Mouse (Mus musculus) lung, adult 2 months (tissue): ENCODE measurements around the gene Rprml. TPM values are rescaled to one million over a fixed set of nuclear protein-coding genes. Genes with fewer than 3 reads are reported as not detected.
A peak's percentile ranks its signal among the peaks of the same experiment; 100 is the strongest.

ENCODE experiments used
- DNase-seq: peaks from one replicate; pipeline ENCODE4 v3.0.0; 2022
- H3K4me1 ChIP-seq: fragments of 200-500 bp; 2 replicates; pipeline ENCODE4 v1.6.1; 2011; ENCODE audit warnings: low read length; ENCODE audit not compliant: control insufficient read depth, insufficient read depth
- H3K4me3 ChIP-seq: fragments of 200-500 bp; replicated peaks from 2 replicates; pipeline ENCODE3; 2011; ENCODE audit warnings: low read depth, mild to moderate bottlenecking, control low read depth, low read length; ENCODE audit errors: extremely low read depth
- CTCF ChIP-seq: fragments of 200-500 bp; IDR thresholded peaks from 2 replicates; pipeline ENCODE4 v1.5.1; 2011; ENCODE audit warnings: mild to moderate bottlenecking, low read length, control low read depth; ENCODE audit not compliant: insufficient read depth
- POLR2A ChIP-seq: fragments of 200-500 bp; IDR thresholded peaks from 2 replicates; pipeline ENCODE4 v1.6.1; 2011; ENCODE audit warnings: low read depth, mild to moderate bottlenecking, control low read depth, low read length, borderline replicate concordance; ENCODE audit errors: extremely low read depth
- whole genome bisulfite sequencing: fragments of 180-500 bp; shearing (Covaris S2); methylation state at CpG from one replicate; pipeline ENCODE4 v1.1.7; 2018; 5-methylcytosine and 5-hydroxymethylcytosine counted together
- polyA plus RNA-seq: library from polyadenylated mRNA; depleted of rRNA; stranded (reverse); fragments of >200 nt; gene quantifications from 2 replicates; pipeline ENCODE4 v1.2.3, GENCODE M21; 2012

The Rprml gene
- polyA plus RNA-seq, 1 experiment, result 10.4 TPM

DNA sequence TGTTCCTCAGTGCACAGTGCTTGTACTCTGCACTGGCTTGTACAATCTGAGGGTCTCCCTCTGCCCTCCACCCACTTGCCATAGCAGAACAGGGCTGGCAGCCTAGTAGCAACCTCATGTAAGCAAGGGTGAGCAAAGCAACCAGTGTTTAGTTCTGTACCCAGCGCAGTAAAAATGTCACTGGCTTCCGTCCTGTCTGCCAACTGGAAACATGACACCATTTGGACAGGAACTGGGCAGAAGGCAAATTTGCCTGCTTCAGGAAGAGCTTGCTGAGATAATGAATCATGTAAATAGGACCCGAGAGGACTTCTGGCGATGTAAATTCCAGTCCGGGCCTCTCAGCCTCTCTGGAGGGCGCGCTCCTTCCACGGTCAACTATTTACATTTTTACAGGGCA, 3.6 kb upstream of the Rprml start:
- no peak for DNase-seq

GRCm38 (mm10) chr11:103646301-103646700, 3.1 kb upstream of the Rprml start:
- no peak for DNase-seq
- 80% methylated on average over 6 of the region's 6 CpGs for WGBS
- no peak overlapping the region for H3K4me3 ChIP-seq
- no peak for TF ChIP-seq POLR2A
- no peak for TF ChIP-seq CTCF
- H3K4me1 ChIP-seq, result peaks cover 3% of the 10 kb centered on the region; the same call in 1 of the 2 replicates

More for the DNA sequence above, 3.6 kb upstream of the Rprml start:
- TF ChIP-seq POLR2A, result no peak
- no peak for TF ChIP-seq CTCF
- 34% methylated on average over 8 of the region's 8 CpGs for WGBS
- H3K4me1 ChIP-seq, result peaks cover 3% of the 10 kb centered on the region; the same call in 1 of the 2 replicates
- no peak overlapping the region for H3K4me3 ChIP-seq

- no peak for DNase-seq
- WGBS, result 14% methylated on average over 11 of the region's 11 CpGs
- TF ChIP-seq POLR2A, result no peak
- no peak for TF ChIP-seq CTCF
- H3K4me3 ChIP-seq, result no peak overlapping the region
- H3K4me1 ChIP-seq, result peaks cover 3% of the 10 kb centered on the region; the same call in 1 of the 2 replicates
Observed at GRCm38 (mm10) chr11:103647921-103648620, 1.3 kb upstream of the Rprml start.

DNA sequence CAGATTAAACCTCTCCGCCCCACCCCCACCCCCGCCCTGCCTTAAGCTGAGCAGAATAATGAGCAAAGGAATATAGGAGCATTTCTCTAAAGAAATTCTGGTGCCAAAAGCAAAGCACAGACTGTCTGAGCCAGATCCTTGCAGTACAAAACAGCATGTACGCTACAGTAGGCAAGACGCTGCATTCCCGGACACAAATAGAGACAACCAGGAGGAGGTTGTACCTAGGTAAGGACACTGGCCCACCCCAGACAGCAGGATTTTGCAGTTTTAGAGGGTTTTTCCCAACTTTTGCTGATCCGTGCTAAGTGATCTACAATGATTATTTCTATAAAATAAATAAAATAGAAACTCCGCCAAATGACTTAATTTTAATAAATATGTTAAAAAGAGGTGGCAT, 714 bp upstream of the Rprml start:
- H3K4me1 ChIP-seq, result peaks cover 3% of the 10 kb centered on the region; the same call in 1 of the 2 replicates
- WGBS, result 26% methylated on average over 7 of the region's 7 CpGs
- DNase-seq, result no peak
- no peak overlapping the region for H3K4me3 ChIP-seq
- no peak for TF ChIP-seq CTCF
- TF ChIP-seq POLR2A, result no peak

DNA sequence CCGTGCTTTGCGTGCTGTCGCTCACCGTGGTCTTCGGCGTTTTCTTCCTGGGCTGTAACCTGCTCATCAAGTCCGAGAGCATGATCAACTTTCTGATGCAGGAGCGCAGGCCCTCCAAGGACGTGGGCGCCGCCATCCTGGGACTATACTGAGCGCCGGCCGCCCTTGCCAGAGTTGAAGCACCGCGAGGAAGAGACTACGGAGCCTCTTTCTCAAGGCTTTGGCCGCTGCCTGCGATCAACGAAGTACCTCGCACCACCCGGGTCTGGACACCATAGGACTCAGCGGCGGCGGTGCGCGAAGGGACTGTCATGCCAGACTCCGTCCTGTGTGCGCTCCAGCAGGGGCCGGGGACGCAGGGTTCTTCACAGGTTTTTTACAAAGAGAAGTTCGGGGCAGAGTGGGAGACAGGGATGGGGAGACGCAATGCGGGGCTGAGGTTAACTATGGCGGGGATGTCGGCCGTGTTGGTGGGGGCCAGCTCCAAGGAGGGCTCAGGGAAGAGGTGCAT, 668 bp downstream of the Rprml start:
- Histone ChIP-seq H3K4me3 (peak overlapping the region; percentile 39), H3K4me1 (peaks cover 3% of the 10 kb centered on the region; the same call in 1 of the 2 replicates)
- DNase-seq, result no peak
- TF ChIP-seq CTCF (no peak), POLR2A (no peak)
- 4% methylated on average over 37 of the region's 37 CpGs for WGBS

- 77% methylated on average over 6 of the region's 6 CpGs for WGBS
- Histone ChIP-seq H3K4me1 (peaks cover 3% of the 10 kb centered on the region; the same call in 1 of the 2 replicates), H3K4me3 (no peak overlapping the region)
- no peak for DNase-seq
- no peak for TF ChIP-seq POLR2A
- no peak for TF ChIP-seq CTCF
Observed at GRCm38 (mm10) chr11:103651426-103651825, 2.1 kb downstream of the Rprml start.

- TF ChIP-seq CTCF (no peak), POLR2A (no peak)
- no peak for DNase-seq
- Histone ChIP-seq H3K4me3 (no peak overlapping the region), H3K4me1 (peaks cover 3% of the 10 kb centered on the region; the same call in 1 of the 2 replicates)
- 48% methylated on average over 10 of the region's 10 CpGs for WGBS
Observed at GRCm38 (mm10) chr11:103653359-103653965, 4.1 kb downstream of the Rprml start.

DNA sequence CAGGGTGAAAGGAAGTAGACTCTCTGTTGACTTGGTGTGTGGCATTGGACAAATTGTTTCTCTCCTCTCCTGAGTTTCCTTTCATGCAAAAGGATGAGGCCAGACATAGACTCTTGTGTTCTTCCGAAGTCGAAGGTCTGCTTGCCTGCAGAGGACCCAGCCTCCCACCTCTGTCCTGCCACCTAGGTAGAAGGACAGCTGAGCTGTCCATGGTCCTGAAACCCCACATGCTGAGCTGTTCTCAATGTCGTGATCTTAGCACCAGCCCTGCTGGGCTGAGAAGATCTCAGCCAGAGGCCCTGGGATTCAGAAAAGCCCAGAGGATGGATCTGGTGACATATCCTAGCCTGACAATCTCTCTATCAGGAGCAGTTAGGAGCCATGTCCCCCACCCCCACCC, 7.2 kb downstream of the Rprml start:
- no peak for DNase-seq
- no peak for TF ChIP-seq POLR2A
- no peak for TF ChIP-seq CTCF
- Histone ChIP-seq H3K4me3 (no peak overlapping the region), H3K4me1 (no peaks in the 10 kb centered on the region)
- WGBS, result 8% methylated on average over 3 of the region's 3 CpGs

GRCm38 (mm10) chr11:103658189-103658588, 8.8 kb downstream of the Rprml start:
- TF ChIP-seq POLR2A (no peak), CTCF (no peak)
- WGBS, result 83% methylated on average over 7 of the region's 7 CpGs
- Histone ChIP-seq H3K4me1 (peaks cover 3% of the 10 kb centered on the region), H3K4me3 (no peak overlapping the region)
- DNase-seq, result no peak
